Mouse (Mus musculus) thymus, postnatal 25 days (tissue): ENCODE measurements around the gene Gm5930.
"Not testable (repeated sequence)": the region's sequence is repeated elsewhere in the genome, so short reads cannot be mapped to it uniquely, and the experiment has no call there.

ENCODE experiments used
- DNase-seq: peaks from one replicate; pipeline ENCODE4 v3.0.0; 2022

Gene Gm5930

GRCm38 (mm10) chr14:44338484-44338883, at the start of gene Gm5930:
TSS of gene Gm5930 (minus strand) at chr14:44338584.
- DNase-seq, result not testable (repeated sequence)

- DNase-seq, result not testable (repeated sequence)
Measured at GRCm38 (mm10) chr14:44384233-44384632, 45.8 kb upstream of the Gm5930 start.

- DNase-seq, result not testable (repeated sequence)
Measured at GRCm38 (mm10) chr14:44365057-44365456, 26.7 kb upstream of the Gm5930 start, which contains the start of gene Gm8229. TSS of gene Gm8229 (plus strand) at chr14:44365357.

- DNase-seq, result not testable (repeated sequence)
Measured at GRCm38 (mm10) chr14:44362301-44362700, 23.9 kb upstream of the Gm5930 start.

GRCm38 (mm10) chr14:44361416-44361815, 23.0 kb upstream of the Gm5930 start:
- not testable (repeated sequence) for DNase-seq

GRCm38 (mm10) chr14:44312049-44312448, 26.3 kb downstream of the Gm5930 start:
- DNase-seq, result not testable (repeated sequence)

GRCm38 (mm10) chr14:44285280-44285679, 53.1 kb downstream of the Gm5930 start, which contains the start of gene Gm8220:
TSS of gene Gm8220 (plus strand) at chr14:44285580.
- DNase-seq, result not testable (repeated sequence)
